In the genomic region with DNA sequence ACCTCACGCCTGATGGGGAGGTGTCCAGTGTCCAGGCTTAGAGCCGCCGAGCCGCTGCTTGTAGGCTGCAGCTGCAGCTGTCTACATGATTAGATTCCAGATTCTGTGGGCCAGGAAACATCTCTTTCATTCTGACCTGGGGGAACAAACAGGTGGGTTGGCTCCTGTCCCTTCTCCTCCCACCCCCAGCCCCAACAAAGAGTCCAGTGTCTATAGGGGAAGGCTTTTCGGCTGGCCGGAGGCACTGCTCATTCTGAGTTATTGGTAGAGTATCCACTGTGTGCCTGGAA, we compare ENCODE assay signal across 11 mouse cellular contexts. TPM values are rescaled to one million over a fixed set of nuclear protein-coding genes. Genes with fewer than 3 reads are reported as not detected.
DNase-seq lines count a peak whose midpoint lies in the region; ATAC-seq lines count a peak whose summit lies in the region.
"Had no signal": no experiment of that assay in that cellular context is flagged by ENCODE, and none has a peak within 500 bp of the region (broad histone marks: within the 10 kb centered on the region; RNA-seq: fewer than 3 reads in every experiment).

No protein-coding gene starts in this region.

- no peak overlapping the region; the same call in 1 of the 2 replicates for H3K9ac ChIP-seq in lung, embryonic 16.5 days (ENCODE audit: low read length)
- H3K9ac ChIP-seq in liver, embryonic 12.5 days: no peak overlapping the region

- no peak for DNase-seq in lung, postnatal 4 days
- no peak for DNase-seq in hindbrain, embryonic 10.5 days (ENCODE audit: low spot score)
- peak; percentile 53 for DNase-seq in mesoderm, embryonic 11.5 days (ENCODE audit: low read depth, low spot score)
- DNase-seq in left cerebral cortex, postnatal 14 days (ENCODE audit: low spot score in 2 of 2): no peak
- no peak for DNase-seq in retina, embryonic 14.5 days (ENCODE audit: low spot score)
- DNase-seq: lung, postnatal 10 days; right cerebral cortex, postnatal 14 days had no signal

- H3K36me3 ChIP-seq in lung, embryonic 16.5 days (ENCODE audit: control insufficient read depth, insufficient read depth, low read length): no peaks in the 10 kb centered on the region
- H3K36me3 ChIP-seq in hindbrain, embryonic 10.5 days: peaks cover 47% of the 10 kb centered on the region
- H3K36me3 ChIP-seq in liver, embryonic 12.5 days: no peaks in the 10 kb centered on the region
- H3K36me3 ChIP-seq: G1E had no signal

- H3K27me3 ChIP-seq in lung, embryonic 16.5 days (ENCODE audit: control insufficient read depth, insufficient read depth, low read depth, low read length): no peaks in the 10 kb centered on the region
- no peaks in the 10 kb centered on the region for H3K27me3 ChIP-seq in hindbrain, embryonic 10.5 days (ENCODE audit: insufficient read depth, poor library complexity, severe bottlenecking)
- H3K27me3 ChIP-seq in liver, embryonic 12.5 days (replicated peaks): peaks cover 31% of the 10 kb centered on the region

- H3K4me1 ChIP-seq in lung, embryonic 16.5 days (replicated peaks; ENCODE audit: control insufficient read depth, insufficient read depth, low read length): peaks cover 79% of the 10 kb centered on the region
- H3K4me1 ChIP-seq in hindbrain, embryonic 10.5 days (replicated peaks): peaks cover 97% of the 10 kb centered on the region
- H3K4me1 ChIP-seq in liver, embryonic 12.5 days: peaks cover 63% of the 10 kb centered on the region

- peak overlapping the region; percentile 94 for H3K27ac ChIP-seq in lung, embryonic 16.5 days (ENCODE audit: low read length)
- H3K27ac ChIP-seq in hindbrain, embryonic 10.5 days: peak overlapping the region; percentile 100
- H3K27ac ChIP-seq in liver, embryonic 12.5 days: no peak overlapping the region
- H3K27ac ChIP-seq: layer of hippocampus, adult 2 months had no signal

- ATAC-seq in lung, embryonic 16.5 days (ENCODE audit: low read depth): no peak
- ATAC-seq in liver, embryonic 12.5 days: no peak

- intact Hi-C loops in left cerebral cortex, postnatal 14 days (cut with DNase I): no loop called here

- no peak overlapping the region for H3K4me3 ChIP-seq in lung, embryonic 16.5 days (ENCODE audit: low read length)
- H3K4me3 ChIP-seq in hindbrain, embryonic 10.5 days: peak overlapping the region; percentile 33
- no peak overlapping the region for H3K4me3 ChIP-seq in liver, embryonic 12.5 days
- H3K4me3 ChIP-seq: layer of hippocampus, adult 2 months had no signal

- WGBS in lung, embryonic 16.5 days: 58% methylated on average over 6 of the region's 6 CpGs
- 63% methylated on average over 6 of the region's 6 CpGs for WGBS in hindbrain, embryonic 10.5 days
- 83% methylated on average over 6 of the region's 6 CpGs for WGBS in liver, embryonic 12.5 days (ENCODE audit: insufficient replicate concordance)

- H3K9me3 ChIP-seq in lung, embryonic 16.5 days (ENCODE audit: control insufficient read depth, low read length): no peaks in the 10 kb centered on the region
- no peaks in the 10 kb centered on the region for H3K9me3 ChIP-seq in hindbrain, embryonic 10.5 days
- H3K9me3 ChIP-seq in liver, embryonic 12.5 days (replicated peaks): no peaks in the 10 kb centered on the region
- H3K9me3 ChIP-seq: G1E had no signal

- no peak overlapping the region for H3K4me2 ChIP-seq in lung, embryonic 16.5 days (ENCODE audit: low read depth, low read length)
- H3K4me2 ChIP-seq in liver, embryonic 12.5 days: no peak overlapping the region

RNA-seq across cellular contexts. Expression of a gene that starts 10.7 kb away (rescaled TPM):
- 7.0 and 7.5 TPM in 2 replicates for polyA plus RNA-seq in lung, embryonic 16.5 days (2015; fragmentation: Nextera tagmentation; extraction: Ambion mirVana)
- polyA plus RNA-seq in hindbrain, embryonic 10.5 days (2016; fragmentation: Nextera tagmentation; extraction: Ambion mirVana): 17.0 and 18.8 TPM in 2 replicates
- 10 to 100 TPM; 16.4 to 17.6 TPM for total RNA-seq in left cerebral cortex, postnatal 14 days (2021)
- 3.0 and 3.5 TPM in 2 replicates for polyA plus RNA-seq in liver, embryonic 12.5 days (2016; fragmentation: Nextera tagmentation; extraction: Ambion mirVana)
